Mouse (Mus musculus) E14TG2a.4 (cell line): ENCODE results near the gene Bdkrb2.

ENCODE experiments used
- CTCF ChIP-seq: conservative IDR thresholded peaks from 2 replicates; pipeline ENCODE4 v1.5.1; 2014; ENCODE audit warnings: low read length
- NANOG ChIP-seq: IDR thresholded peaks from 2 replicates; pipeline ENCODE4 v1.6.1; 2014; ENCODE audit warnings: borderline replicate concordance, low read length, mixed read lengths
- POU5F1 ChIP-seq: IDR thresholded peaks from 2 replicates; pipeline ENCODE4 v1.6.1; 2014; ENCODE audit warnings: low read length, borderline replicate concordance

- TF ChIP-seq CTCF = no peak
- TF ChIP-seq POU5F1 = no peak
- no peak for TF ChIP-seq NANOG
Observed at GRCm38 (mm10) chr12:105562056-105562820, 788 bp upstream of the Bdkrb2 start.
